Mouse (Mus musculus) liver, embryonic 13.5 days (tissue): Measurements from ENCODE around the gene Hecw2. TPM values are rescaled to one million over a fixed set of nuclear protein-coding genes. Genes with fewer than 3 reads are reported as not detected.

Experiments
- ATAC-seq: fragments of 200-750 bp; cut with Nextera tagmentation; 2 replicates; pipeline ENCODE4 v1.8.0; 2017; ENCODE audit warnings: low read depth, mild to moderate bottlenecking, moderate number of reproducible peaks, moderate library complexity
- DNase-seq: peaks from one replicate; pipeline ENCODE4 v3.0.0; 2022
- H3K27ac ChIP-seq: fragments of 300-500 bp; sonication (generic); 2 replicates; pipeline ENCODE4 v1.5.1; 2015; ENCODE audit warnings: moderate library complexity, mild to moderate bottlenecking, inconsistent platforms
- H3K27me3 ChIP-seq: fragments of 300-500 bp; sonication (generic); 2 replicates; pipeline ENCODE4 v1.6.1; 2015; ENCODE audit warnings: mild to moderate bottlenecking, inconsistent platforms
- H3K36me3 ChIP-seq: fragments of 300-500 bp; sonication (generic); 2 replicates; pipeline ENCODE4 v1.6.1; 2015; ENCODE audit warnings: mild to moderate bottlenecking, inconsistent platforms
- H3K4me1 ChIP-seq: fragments of 300-500 bp; sonication (generic); replicated peaks from 2 replicates; pipeline ENCODE4 v1.6.1; 2015; ENCODE audit warnings: inconsistent platforms
- H3K4me2 ChIP-seq: fragments of 300-500 bp; sonication (generic); 2 replicates; pipeline ENCODE4 v1.6.1; 2015; ENCODE audit warnings: inconsistent platforms, mild to moderate bottlenecking, moderate library complexity
- H3K4me3 ChIP-seq: fragments of 300-500 bp; sonication (generic); replicated peaks from 2 replicates; pipeline ENCODE4 v1.5.1; 2015; ENCODE audit warnings: mild to moderate bottlenecking, inconsistent platforms
- H3K9ac ChIP-seq: fragments of 300-500 bp; sonication (generic); 2 replicates; pipeline ENCODE4 v1.6.1; 2015; ENCODE audit warnings: mild to moderate bottlenecking, inconsistent platforms
- H3K9me3 ChIP-seq: fragments of 300-500 bp; sonication (generic); replicated peaks from 2 replicates; pipeline ENCODE4 v1.6.1; 2016; ENCODE audit warnings: inconsistent platforms
- WGBS: fragments of 180-500 bp; shearing (Covaris S2); methylation state at CpG from one replicate; pipeline ENCODE4 v1.1.7; 2015; ENCODE audit not compliant: insufficient replicate concordance; 5-methylcytosine and 5-hydroxymethylcytosine counted together
- polyA plus RNA-seq: library from polyadenylated mRNA; unstranded; fragments of >200 nt; fragmentation: Nextera tagmentation; extraction: Ambion mirVana; gene quantifications from 2 replicates; pipeline ENCODE4 v1.2.1, GENCODE M21; 2015

The Hecw2 gene
- polyA plus RNA-seq, 1 experiment from 2014 or later: 0.45 TPM

DNA sequence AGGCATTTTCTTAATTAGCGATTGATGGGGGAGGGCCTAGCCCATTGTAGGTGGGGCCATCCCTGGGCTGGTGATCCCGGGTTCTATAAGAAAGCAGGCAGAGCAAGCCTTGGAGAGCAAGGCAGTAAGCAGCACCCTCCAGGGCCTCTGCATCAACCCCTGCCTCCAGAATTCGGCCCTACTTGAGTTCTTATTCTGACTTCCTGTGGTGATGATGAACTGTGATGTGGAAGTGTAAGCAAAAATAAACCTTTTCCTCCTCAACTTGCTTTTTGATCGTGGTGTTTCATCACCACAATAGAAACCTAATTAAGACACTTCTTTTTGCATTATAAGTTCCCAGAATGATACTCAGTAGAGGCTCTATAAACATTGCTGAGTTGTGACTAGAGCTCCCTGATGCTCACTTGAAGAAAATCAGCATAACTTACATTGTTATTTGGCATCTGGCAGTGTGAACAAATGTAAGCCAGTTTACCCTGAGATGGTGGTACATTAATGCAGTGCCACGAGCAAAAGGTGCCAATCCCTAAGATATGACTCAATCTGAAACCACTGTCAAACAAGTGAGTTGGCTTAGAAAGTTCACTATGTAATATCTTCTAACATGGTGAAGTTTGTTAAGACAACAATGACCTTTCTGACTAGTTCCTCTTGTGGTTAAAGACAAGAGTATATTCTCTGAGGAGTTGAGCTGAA, 349.9 kb downstream of the Hecw2 start:
- Histone ChIP-seq H3K9ac (no peak overlapping the region), H3K4me1 (no peaks in the 10 kb centered on the region), H3K27me3 (no peaks in the 10 kb centered on the region), H3K4me3 (no peak overlapping the region), H3K4me2 (no peak overlapping the region), H3K9me3 (no peaks in the 10 kb centered on the region), H3K27ac (no peak overlapping the region), H3K36me3 (no peaks in the 10 kb centered on the region)
- WGBS: 48% methylated on average over 5 of the region's 5 CpGs
- ATAC-seq (no peak), DNase-seq (no peak)

DNA sequence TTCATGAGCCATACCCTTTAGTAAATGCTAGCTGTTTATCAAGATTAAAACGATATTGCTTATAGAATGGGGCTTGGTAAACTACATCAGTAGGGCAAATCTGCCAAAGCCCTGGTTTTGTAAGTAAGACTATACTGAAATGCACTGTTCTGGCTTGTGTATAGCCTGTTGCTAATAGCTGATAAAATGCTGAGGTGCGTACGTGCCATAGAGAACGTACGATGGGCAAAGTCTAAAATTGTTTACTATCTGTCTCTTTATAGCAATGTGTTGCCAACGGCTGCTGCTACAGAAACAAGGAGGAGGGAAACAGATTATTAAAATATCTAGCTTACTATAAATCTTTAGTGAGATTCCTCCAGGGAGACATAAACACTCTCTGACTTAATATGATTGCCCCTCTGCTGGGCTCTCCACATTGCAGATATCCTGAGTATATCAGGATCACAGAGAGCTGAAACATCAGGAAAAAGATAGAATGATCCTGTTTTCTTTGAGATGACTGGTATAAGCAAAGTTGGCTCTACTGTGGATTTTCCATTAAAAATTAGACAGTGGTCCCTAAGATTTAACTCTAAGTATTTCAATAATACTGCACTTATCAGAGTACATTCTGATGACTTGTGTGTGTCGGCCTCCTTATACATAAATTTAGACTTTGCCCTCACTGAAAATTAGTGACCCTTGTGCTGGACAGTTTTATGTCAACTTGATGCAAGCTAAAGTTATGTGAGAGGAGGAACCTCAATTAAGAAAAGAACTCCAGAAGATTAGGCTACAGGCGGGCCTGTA, 350.6 kb downstream of the Hecw2 start:
- H3K9me3 ChIP-seq: no peaks in the 10 kb centered on the region
- H3K27me3 ChIP-seq: no peaks in the 10 kb centered on the region
- no peak overlapping the region for H3K27ac ChIP-seq
- no peak overlapping the region for H3K4me3 ChIP-seq
- DNase-seq (no peak), ATAC-seq (no peak)
- H3K4me2 ChIP-seq: no peak overlapping the region
- WGBS: 72% methylated on average over 8 of the region's 8 CpGs
- no peaks in the 10 kb centered on the region for H3K4me1 ChIP-seq
- no peak overlapping the region for H3K9ac ChIP-seq
- no peaks in the 10 kb centered on the region for H3K36me3 ChIP-seq

DNA sequence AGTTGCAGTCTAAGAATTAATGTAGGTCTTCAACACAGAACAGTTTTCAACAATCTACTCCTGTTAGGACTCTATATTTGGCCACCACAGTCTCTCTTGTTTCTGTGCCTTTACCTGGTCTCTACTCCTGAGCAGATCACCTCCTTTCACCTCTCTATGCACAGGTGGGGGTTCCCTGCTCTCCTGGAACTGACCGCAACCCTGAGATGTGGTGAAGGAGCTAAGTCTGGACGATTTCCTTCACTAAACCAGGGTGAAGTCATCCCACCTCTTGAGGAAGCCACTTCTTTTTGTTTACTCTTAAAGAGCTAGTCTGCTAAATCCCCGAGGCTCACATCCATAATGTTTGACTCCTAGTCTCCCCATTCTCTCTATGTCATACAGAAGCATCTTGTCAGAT, 351.9 kb downstream of the Hecw2 start:
- no peaks in the 10 kb centered on the region for H3K36me3 ChIP-seq
- no peaks in the 10 kb centered on the region for H3K4me1 ChIP-seq
- WGBS: 49% methylated on average over 3 of the region's 3 CpGs
- no peak overlapping the region for H3K4me3 ChIP-seq
- H3K27ac ChIP-seq: no peak overlapping the region
- no peak overlapping the region for H3K4me2 ChIP-seq
- DNase-seq (no peak), ATAC-seq (no peak)
- no peaks in the 10 kb centered on the region for H3K27me3 ChIP-seq
- no peaks in the 10 kb centered on the region for H3K9me3 ChIP-seq
- no peak overlapping the region for H3K9ac ChIP-seq

DNA sequence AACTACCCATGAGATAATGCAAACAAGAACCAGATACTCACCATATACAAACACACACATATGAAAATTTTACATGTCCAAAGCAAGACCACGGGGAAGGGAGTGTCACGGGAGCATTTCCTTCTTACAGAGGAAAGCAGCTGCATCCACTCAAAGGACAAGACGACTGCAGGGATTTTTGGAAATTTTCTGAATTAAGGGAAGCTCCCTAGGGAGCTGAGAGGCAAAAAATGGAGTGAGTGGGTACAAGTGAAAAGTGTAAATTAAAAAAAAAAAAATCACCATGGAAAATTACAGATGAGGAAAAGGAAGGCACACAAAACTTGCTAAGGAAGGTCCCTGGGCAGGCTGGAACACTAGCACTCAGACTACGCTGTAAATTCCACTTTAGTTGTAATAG, 353.9 kb downstream of the Hecw2 start:
- H3K4me1 ChIP-seq: no peaks in the 10 kb centered on the region
- ATAC-seq (no peak), DNase-seq (no peak)
- H3K27ac ChIP-seq: no peak overlapping the region
- no peak overlapping the region for H3K4me2 ChIP-seq
- H3K36me3 ChIP-seq: no peaks in the 10 kb centered on the region
- WGBS: 50% methylated on average over 4 of the region's 4 CpGs
- H3K9me3 ChIP-seq: no peaks in the 10 kb centered on the region
- H3K27me3 ChIP-seq: no peaks in the 10 kb centered on the region
- no peak overlapping the region for H3K4me3 ChIP-seq
- H3K9ac ChIP-seq: no peak overlapping the region

DNA sequence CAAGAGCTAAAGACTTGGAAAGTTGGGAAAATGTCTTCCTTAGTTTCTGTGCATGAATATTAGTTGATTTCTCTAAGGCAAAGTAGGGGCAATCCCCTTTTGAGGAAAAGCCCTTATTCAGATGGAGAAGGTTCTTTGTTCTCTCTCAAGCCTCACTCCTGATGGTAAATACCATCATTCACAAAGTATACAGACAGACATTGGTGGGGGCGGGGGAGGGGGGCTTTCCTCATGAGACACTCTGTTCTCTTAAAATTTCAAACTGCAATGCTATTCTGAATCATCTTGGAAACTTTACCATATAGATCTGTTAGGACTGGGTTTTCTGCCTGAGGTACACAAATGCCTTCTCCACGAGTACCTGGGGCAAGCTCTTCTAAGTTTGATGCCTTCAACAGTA, 355.6 kb downstream of the Hecw2 start:
- H3K36me3 ChIP-seq: no peaks in the 10 kb centered on the region
- H3K9me3 ChIP-seq: no peaks in the 10 kb centered on the region
- 46% methylated on average over 2 of the region's 2 CpGs for WGBS
- H3K4me1 ChIP-seq: no peaks in the 10 kb centered on the region
- no peak overlapping the region for H3K9ac ChIP-seq
- ATAC-seq (no peak), DNase-seq (no peak)
- no peak overlapping the region for H3K27ac ChIP-seq
- H3K4me3 ChIP-seq: no peak overlapping the region
- no peaks in the 10 kb centered on the region for H3K27me3 ChIP-seq
- no peak overlapping the region for H3K4me2 ChIP-seq

DNA sequence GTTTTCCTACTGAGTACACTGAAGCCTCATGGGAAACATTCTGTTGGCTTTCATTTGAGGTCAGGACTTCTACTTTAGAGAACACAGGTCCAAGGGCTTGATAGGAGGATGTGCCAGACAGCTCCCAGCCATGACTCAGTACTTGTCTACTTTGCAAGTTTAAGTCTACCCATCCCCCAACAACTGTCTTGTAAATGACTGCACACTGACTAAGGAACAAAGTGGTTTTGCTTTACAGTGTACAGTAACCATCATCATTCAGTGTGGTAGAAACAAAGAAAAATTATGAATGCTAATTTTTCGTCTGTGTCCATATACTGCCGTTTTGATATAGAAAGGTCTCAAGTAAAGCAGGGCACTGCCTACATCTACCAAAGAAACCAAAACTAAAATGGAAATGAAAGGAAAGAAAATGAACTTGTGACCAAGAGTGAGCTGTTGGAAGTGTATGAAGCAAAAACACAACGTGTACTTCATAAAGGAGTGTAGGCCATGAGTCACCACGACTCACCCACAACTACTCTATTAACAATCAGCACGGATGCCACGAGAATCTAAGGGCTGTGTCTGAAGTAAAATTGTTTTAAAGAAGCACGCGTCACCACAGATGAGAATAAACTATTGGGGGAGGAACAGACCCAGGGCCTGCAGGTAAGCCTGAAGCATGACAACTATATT, 356.6 kb downstream of the Hecw2 start:
- Histone ChIP-seq H3K9me3 (no peaks in the 10 kb centered on the region), H3K27ac (no peak overlapping the region), H3K4me1 (no peaks in the 10 kb centered on the region), H3K36me3 (no peaks in the 10 kb centered on the region), H3K4me3 (no peak overlapping the region), H3K27me3 (no peaks in the 10 kb centered on the region), H3K9ac (no peak overlapping the region), H3K4me2 (no peak overlapping the region)
- DNase-seq: no peak
- ATAC-seq: no peak
- WGBS: 69% methylated on average over 8 of the region's 8 CpGs

DNA sequence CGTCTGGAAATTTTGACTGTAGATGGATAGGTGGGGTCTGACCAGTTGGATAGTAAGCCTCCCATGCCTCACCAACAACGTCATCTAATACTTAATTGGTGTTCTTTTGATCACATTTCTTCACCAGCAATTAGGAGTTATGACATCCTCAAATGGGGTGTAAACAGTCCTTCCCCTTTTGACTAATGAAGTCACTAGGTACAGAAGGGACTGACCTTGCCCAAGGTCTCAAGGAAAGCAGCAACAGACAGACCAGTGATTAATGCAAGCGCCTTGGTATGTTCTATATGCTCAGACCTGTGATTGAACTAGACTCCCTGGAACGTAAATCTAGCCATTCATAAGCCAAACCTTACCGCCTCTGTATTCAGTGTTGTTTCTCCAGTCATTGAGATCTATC, 364.7 kb downstream of the Hecw2 start:
- Histone ChIP-seq H3K9ac (no peak overlapping the region), H3K4me2 (no peak overlapping the region), H3K27ac (no peak overlapping the region), H3K4me1 (no peaks in the 10 kb centered on the region), H3K36me3 (no peaks in the 10 kb centered on the region), H3K4me3 (no peak overlapping the region), H3K27me3 (no peaks in the 10 kb centered on the region), H3K9me3 (no peaks in the 10 kb centered on the region)
- ATAC-seq (no peak), DNase-seq (no peak)
- WGBS: 65% methylated on average over 5 of the region's 5 CpGs

DNA sequence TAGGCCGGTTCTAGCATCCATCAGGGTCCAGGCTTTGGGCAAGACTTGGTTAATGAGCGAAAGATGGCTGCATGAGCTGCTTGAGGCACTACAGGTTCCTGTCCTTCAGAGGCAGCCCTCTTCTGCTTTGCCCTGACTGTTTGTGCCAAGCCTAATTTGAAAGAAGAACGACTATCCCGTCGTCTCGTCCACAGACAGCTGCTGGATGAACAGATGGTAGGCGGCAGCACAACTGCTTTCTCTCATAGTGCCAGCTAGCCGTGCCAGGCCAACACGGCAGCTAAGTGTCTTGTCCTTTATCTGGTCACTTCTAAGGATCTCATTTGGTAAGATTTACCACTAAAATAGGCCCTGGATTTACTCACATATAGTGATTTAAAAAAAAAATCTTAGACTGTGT, 365.9 kb downstream of the Hecw2 start:
- Histone ChIP-seq H3K4me1 (no peaks in the 10 kb centered on the region), H3K27ac (no peak overlapping the region), H3K36me3 (no peaks in the 10 kb centered on the region), H3K9ac (no peak overlapping the region), H3K27me3 (no peaks in the 10 kb centered on the region), H3K4me3 (no peak overlapping the region), H3K9me3 (no peaks in the 10 kb centered on the region), H3K4me2 (no peak overlapping the region)
- WGBS: 72% methylated on average over 9 of the region's 9 CpGs
- ATAC-seq (no peak), DNase-seq (no peak)

DNA sequence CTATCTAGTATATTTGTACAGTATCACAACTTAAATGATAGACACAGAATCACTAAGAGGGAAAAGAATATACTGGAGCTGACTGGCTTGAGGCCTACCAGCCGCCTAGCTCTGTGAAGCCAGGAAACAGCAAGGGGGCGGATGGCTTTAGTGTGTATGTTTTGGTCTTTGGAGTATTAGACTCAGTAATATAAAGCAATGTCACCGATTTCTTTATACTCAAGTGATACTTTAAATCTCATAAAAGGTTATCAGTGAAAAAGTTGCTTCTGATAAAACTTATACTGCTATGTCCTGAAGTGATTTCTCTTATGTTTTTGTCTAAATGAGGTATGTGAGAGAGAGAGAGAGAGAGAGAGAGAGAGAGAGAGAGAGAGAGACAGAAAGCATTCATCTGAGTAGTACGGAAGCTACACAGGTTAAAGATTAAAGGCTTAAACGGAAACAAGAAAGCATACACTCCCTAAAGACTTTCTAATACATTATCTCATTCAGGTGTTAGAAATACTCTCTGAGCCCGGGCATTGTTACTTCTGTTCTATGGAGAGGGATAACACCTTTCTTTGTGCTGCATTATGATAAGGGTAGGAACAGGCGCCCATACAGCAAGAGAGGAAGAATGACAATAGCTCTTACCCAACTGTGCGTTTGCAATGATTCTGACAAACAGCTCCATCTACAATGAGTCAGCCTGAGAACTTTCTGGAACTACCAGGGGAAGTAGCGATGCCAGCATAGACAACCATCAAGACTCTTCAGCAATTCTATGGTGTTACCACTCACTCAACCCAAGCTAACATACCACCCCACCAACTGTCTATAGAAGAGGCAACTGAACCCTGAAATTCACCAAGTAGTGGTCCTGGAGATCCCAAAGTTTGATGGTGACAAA, 370.3 kb downstream of the Hecw2 start:
- 58% methylated on average over 9 of the region's 9 CpGs for WGBS
- Histone ChIP-seq H3K4me3 (no peak overlapping the region), H3K4me1 (no peaks in the 10 kb centered on the region), H3K4me2 (no peak overlapping the region), H3K27me3 (no peaks in the 10 kb centered on the region), H3K27ac (no peak overlapping the region), H3K36me3 (no peaks in the 10 kb centered on the region), H3K9me3 (no peaks in the 10 kb centered on the region), H3K9ac (no peak overlapping the region)
- no peak for ATAC-seq
- no peak for DNase-seq

DNA sequence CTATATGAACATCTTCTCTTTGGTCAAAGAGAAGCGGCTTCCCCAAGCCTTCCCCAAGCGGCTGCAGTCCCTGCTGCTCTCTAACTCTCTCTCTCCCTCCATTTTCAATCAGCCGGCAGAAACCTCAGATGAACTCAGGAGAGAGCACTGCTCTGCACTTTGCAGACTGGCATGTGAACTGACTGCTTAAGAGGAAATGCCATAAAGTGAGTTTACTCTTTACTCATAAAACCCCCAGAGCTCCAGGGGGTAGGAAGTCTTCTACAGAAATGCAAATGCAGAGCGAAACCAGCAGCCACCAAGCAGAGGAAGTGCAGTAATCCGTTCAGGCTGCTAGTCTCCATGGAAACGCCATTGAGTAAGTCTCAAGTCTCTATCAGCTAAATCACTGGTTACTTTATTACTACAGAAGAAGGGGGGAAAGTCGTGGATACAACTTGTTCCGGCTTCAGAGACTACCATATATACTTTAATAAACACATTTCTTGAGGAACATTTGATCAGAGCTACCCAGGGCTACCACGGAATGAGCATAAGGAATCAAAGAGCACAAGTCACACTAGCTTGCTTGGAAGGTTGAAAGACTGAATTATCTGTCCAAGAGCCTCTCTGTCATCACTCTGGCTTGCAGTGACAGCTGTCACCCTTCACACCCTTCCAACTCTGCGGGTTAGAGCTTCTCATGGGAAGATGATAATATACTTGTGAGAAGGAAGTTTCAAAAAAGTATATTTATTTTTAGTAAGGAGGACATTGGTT, 371.1 kb downstream of the Hecw2 start:
- H3K4me3 ChIP-seq: no peak overlapping the region

More for the DNA sequence above, 371.1 kb downstream of the Hecw2 start:
- Histone ChIP-seq H3K9me3 (no peaks in the 10 kb centered on the region), H3K4me2 (no peak overlapping the region), H3K4me1 (no peaks in the 10 kb centered on the region), H3K36me3 (no peaks in the 10 kb centered on the region), H3K27me3 (no peaks in the 10 kb centered on the region), H3K27ac (no peak overlapping the region), H3K9ac (no peak overlapping the region)
- WGBS: 12% methylated on average over 10 of the region's 10 CpGs
- ATAC-seq (no peak), DNase-seq (no peak)
